Mouse (Mus musculus) ovary, postnatal 10 days (tissue): ENCODE measurements around the gene Hoxd4.

Experiments
- DNase-seq: peaks from one replicate; pipeline ENCODE4 v3.0.0; 2022; ENCODE audit warnings: low spot score

Gene Hoxd4

DNA sequence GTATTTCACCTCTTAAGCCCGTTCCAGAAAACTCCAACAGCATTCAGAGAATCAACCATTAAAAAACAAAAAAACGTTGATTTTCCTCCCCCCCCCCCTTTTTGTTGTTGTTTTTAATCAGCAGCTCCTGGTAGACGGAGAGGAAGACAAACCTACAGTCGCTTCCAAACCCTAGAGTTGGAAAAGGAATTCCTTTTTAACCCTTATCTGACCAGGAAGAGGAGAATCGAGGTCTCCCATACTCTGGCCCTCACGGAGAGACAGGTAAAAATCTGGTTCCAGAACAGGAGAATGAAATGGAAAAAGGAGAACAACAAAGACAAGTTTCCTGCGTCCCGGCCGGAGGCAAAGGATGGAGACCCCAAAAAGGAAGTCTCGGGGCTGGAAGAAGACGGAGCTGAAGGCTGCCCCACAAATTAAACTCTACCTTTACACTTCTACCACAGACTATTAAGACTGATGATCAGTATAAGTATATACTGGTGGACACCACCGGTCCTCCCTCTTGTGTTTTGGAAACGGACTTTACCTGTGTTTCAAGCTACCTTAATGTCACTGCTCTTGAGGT is 5.3 kb upstream of the Hoxd4 start:
- no peak for DNase-seq

DNA sequence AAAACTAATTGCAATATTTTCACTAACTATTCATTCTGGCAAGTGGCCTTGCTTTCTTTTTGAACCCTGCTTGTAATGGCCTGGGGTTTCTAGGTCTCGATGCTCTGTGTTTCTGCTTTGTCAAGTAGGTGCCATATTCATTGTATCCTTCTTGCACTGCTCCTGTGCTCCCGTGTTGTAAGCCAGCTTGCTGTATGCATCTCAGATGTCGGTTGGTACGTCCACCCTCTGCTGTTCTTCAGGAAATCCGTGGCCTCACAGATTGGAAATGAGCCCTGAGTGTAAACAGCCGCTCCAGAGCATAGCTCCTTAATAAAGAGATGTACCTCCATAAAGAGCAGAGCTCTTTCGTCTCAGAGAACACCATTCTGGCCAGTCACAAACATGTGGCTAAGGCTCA is 4.1 kb upstream of the Hoxd4 start:
- no peak for DNase-seq

DNA sequence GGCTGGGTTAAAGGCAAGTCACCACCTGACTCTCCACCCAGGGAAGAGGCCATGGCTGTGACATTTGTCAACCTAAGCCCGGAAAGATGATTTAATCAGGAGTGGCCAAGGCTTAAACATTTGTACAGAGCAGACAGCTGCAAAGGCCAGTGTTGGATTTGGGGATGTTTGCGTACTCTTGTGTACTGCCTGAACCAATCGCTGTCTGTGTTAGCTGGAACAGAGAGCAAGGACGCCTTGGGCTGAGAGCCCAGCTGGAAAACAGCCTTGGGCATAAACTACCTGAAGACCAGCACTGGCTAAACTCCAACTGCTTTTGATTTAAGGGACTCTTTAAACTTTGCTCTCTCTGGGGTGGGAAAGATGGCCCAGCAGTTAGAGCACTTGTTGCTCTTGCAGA is 3.1 kb upstream of the Hoxd4 start:
- DNase-seq = no peak

DNA sequence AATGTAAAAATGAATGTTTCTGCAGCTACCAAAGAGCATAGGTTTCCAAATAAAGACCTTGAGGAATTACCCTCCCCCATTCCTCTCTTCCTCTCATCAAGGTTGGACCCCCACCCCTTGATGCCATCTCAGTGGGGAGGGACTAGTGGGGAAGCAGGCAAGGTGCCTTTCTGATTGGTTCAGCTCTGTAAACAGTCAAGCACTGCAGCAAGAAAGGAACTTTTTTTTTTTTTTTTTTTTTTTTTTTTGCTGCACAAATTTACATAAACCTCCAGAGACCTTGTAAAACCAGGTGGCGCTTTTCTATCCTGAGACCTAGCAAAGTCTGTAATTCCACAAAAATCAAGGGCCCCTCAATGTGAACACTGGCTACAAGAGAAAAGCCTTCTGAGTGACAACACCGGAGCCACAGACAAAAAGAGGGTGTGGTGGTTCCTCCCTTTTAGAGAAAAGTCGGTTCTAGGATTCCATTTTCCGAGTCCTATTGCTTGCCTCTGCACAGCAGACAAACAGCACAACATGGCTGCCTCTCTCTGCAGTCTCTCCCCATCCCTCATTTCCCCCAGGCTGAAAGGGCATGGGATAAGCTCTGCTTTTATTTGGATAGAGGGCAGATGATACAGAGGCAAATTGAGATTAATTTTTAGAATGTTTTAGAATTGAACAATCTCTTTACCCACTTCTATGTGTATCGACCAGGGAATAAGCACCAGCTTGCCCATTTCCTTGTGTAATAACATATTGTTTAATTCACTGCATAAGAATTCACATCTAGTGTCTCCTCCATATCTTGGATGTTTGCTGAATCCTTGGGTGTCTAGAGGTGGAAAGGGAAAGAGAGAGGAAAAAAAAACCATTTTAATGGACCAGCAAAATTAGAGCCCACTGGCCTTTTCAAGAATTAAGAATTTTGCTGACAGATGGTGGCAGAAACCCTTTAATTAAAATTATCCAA is 2.0 kb upstream of the Hoxd4 start:
- no peak for DNase-seq

DNA sequence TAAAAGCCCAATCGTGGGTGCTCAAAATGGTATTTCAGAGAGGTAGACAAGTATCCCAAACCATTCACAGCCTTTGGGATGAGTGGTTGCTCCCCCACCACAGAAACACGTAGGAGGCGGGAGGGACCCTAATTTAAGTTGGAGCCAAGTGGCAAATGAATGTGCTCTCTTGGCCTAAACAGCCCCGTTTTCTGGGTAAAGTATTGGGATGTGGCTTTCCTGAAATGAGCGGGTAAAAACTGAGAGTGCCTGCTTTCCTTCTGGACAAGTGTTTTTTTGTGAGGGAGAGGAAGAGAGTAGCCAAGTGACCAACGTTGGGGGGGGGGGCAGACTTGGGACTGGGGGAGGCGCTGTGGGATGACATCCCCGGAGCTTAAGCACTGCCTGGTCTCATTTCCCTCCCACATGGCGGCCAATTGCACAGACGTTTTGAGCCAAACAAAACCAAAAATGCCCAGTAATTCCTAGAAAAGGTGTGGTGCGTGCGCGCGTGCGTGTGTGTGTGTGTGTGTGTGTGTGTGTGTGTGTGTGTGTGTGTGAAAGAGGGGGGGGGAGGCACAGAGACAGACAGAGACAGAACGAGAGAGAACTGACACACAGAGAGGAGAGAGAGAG is 693 bp upstream of the Hoxd4 start:
- DNase-seq = no peak

DNA sequence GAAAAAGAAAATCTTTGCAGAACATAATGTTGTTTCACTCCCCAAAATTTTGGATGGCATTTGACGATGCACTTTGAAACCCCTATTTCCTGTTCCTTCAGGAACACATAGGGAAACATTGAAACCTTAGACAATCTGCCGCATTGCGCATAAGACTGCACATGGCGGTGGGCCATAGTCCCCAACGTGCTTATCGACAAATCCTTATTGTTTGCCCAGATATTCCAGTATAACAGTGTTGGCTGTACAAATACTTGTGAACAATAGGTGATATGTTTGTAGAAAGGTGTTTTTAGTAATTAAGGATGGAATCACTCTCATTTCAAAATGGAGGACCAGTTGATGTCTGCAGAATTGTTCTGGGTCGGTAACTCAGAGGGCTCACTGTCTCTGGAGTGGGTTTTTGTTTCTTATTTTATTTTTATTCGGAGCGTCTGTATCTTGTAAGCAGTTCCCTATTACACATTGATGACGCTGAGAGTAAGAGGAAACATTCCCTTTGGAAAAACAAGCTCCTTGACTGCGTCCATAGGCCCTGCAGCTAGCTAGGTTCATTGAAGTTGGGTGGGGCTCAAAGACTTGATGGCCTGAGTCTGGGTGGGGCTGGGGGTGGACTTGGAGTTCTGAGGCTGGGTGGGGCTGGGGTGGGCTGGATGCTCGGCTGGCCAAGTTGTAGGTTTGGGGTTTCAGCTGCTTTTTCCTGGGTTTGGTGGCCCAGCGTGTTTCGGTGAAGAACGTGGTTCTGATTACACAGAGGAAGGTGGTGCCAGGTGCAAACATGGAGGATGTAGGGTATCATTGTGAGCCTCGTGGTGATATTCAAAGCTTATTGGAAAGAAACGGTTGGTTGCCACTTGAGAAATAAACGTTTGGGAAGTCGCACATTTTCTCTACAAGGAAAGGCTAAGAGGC is 1.8 kb downstream of the Hoxd4 start:
- DNase-seq = no peak

DNA sequence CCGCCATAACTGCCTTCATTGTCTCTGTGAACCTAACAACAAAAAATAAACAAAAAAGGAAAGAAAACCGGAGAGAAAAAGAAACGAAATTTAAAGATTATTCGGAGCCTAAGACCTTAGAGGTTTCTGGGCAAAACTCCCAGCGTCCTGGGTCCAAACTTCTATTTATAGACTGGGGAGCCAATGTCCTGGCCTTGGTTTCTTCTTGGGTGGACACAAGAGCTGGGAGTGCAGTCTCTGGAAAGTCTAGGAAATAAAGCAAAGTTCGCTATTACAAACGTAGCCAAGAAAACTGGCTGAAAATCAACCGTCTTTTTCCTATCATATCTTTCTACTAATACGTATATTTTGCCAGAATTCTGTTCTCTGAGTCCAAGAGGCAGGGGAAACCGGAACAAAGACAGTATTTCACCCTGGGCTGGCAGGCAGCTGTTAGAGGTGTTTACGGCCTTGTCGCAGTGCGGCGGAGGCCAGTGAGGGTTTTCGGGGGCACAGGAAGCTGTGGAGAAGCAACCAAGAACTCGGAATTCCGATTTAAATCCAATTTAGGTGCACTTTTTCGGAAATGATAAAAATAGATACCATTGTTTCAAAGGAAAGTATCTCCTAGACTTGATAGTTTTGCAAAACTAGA is 2.5 kb downstream of the Hoxd4 start:
- DNase-seq = no peak

DNA sequence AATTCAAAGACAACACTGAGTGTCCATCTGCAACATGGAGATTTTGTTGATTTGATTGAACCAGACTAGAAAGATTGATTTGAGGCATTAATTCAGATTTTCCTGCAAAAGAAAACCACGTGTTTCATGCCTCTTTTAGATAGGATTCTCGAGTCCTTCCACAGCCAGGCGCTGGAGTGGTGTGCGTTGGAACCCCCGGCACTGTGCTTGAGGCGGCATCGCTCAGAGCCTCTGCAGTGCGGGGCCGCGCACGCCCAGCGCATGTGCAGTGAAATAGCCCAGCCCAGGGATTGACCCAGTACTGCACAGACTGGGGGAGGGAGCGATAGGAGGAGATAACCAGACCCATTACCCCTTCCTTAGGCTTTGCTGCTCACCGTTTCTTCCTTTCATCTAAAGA is 3.2 kb downstream of the Hoxd4 start:
- no peak for DNase-seq

DNA sequence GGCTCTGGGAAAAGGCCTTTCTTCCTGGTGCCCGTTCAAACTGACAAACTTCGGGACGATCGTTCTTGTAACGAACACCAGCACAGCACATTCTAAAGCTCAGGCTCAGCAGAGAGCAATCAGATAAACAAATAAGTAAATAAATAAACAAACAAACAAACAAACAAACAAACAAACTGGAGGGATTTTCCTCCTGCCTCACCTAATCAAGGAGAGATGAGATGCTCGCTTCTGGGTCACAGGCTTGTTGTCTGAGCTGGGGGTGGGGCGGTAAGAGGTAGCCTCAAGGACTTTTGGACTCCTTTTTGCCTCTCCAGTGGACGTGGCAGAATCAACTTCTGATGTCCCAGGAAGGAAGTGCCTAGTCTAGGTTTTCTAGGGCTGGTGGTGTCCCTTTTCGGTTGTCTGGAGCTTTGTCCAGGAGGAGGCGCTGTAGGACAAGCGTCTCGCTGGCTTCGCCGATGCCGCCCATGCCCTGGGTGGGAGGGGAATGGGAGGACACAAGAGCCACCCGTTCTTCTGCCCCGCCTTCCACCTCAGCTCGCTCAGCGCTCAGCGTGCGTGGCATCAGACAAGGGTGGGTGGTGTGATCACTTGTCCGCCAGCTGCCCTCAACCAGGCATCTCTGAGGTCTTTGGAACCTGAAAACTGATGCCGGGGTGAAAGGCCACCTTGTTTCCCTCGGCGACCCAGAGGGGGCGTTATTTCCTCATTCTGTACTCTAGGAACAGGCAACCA is 3.9 kb downstream of the Hoxd4 start:
- DNase-seq = no peak

DNA sequence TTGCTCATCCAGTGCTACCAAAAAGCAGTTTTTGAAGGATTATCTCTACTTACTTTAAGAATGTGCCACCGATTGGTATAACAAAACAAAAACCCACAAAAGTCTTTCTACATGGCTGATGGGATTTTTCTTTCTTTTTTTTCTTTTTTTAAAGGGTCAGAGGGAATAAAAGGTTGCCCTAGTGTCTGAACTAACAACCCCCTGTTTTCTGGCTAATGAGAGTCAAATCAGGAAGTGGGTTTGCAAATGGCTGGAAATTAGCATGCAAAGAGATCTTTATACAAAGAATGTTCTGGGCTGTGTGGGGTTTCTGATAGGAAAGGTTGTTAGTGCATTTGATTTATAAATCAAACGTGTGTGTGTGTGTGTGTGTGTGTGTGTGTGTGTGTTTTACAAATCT is 8.7 kb downstream of the Hoxd4 start:
- no peak for DNase-seq

DNA sequence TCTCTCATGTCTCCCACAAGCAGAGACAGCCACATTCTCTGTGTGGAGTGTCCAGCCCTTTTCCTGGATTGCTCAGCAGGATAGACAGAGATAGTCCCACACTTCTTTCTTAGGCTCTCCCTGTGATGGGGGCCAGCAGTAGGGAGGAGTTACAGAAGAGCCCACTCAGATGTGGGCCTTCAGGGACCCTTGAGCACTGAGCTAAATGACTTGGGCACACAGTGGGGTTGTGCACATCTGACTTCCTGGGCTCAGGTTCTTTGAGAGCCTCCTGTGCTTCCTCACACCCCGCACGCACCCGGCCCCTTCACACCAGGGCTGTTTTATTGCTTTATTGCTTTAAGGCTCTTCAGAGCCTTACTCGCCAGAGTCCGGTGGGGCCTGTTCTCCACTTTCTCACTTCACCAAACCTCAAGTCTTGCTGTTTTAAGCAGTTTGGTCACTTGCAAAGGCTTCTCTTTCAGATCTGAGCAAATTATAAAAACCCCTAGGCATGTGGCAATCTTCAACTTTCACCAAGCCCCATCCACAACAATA is 9.3 kb downstream of the Hoxd4 start:
- DNase-seq = no peak

DNA sequence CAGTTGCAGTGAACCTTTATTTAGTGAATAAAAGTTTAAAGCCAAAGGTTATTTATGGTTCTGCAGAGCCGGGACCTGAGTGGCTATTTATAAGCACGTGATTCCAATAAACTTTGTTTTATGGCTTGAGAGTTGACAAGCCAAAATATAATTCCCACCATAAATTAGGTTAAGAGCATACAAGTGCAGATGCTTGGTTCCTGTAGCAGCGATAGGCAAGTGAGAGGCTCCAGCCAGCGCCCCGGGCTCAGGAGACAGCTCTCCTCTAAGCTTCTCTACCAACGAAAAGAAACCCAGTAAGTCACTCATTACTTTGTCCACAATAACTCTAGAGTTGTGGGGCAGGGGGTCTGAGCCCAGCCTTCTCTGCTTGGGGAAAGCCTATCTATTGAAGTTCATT is 10.2 kb downstream of the Hoxd4 start:
- DNase-seq = no peak

DNA sequence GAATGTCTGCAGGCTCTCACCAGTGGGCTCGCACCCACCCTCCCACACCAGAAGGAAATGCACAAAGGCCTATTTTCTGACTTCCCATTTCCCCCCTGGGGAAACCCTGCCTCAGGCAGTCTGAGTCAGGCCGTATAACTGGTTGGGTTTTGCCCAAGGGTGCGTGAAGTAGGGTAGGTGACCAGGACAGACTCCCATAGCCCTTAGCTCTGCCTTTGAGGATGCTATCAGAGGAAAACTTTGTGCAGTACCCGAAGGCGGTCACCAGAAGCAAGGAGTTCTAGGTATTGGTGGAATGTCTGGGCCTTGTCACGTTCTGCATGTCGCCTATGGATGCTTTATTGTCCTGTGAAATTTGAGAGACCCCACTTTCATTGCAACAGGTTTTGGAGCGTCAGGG is 11.2 kb downstream of the Hoxd4 start:
- DNase-seq = no peak

DNA sequence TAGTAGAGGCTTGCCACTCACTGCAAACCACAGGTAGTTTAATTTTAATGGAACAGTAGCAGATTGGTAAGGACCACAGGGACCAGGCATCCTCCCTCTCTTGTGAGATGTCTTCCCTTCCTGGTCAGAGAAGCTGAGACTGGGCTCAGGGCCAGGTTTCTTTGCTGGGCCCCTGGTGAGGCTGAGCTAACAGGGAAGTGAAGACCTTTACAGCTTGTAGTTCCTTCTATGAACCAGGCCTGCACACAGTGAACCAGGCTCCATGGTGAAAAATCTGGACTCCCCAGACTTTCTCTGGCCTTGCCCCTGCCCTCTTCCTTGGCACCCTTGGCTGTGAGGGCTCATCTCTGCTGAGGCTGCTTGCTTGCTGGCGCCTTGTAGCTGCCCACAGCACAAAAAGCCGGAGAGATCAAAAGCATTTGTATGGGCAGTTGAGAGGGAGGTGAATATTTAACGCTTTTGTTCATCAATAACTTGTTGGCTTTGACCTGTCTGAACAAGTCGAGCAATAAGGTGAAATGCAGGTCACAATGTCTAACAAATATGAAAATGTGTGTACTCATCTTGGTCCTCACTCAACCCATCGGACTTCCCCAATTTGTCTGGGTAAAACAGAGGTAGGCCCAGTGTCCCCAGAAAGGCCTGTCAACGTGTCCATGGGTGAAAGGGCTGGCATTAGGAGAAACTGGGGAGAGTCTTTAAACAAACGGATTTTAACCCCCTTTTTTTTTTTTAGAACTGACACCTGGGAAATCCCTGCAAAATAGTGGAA is 12.7 kb downstream of the Hoxd4 start:
- no peak for DNase-seq

DNA sequence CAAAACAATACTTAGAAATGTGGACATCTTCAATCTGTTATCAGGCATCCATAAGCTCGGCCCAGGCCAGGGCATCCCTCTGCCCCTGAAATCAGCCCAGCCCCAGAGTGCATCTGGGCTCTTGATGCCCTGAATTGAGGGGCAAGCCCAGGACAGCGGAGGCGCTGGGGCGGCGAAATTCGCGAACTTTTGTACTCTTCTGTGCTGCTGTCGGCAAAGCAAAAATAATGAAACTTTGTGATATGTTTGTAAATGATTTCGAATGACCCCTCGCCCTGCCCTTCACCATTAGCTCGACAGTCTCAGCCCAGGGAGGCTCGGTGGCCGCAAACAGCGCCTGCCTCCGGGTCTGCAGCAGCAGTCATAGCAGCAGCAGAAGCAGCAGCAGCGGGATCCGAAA is 13.4 kb downstream of the Hoxd4 start:
- DNase-seq = no peak

DNA sequence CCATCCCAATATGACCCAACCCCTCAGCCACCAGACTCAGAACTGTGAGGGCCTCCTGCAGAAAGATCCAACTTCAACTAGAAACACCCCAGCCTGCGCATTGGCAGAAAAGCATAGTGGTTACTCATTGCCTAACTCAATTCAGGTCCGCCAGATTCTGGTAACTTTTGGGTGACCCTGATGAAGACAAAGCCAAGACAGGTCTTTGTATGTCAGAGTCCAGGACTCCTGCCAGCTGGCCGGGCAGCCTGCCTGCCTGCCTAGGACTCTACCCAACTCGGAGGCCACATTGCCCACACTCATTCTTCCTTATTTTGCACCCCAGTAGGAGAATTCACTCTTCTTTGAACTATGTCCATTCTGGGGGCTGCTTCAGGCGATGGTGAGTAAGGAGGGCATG is 14.8 kb downstream of the Hoxd4 start, which contains the start of gene Gm28230:
Gm28230 (plus strand) TSS at position 178 of the 400 bp plus-strand sequence.
- no peak for DNase-seq

DNA sequence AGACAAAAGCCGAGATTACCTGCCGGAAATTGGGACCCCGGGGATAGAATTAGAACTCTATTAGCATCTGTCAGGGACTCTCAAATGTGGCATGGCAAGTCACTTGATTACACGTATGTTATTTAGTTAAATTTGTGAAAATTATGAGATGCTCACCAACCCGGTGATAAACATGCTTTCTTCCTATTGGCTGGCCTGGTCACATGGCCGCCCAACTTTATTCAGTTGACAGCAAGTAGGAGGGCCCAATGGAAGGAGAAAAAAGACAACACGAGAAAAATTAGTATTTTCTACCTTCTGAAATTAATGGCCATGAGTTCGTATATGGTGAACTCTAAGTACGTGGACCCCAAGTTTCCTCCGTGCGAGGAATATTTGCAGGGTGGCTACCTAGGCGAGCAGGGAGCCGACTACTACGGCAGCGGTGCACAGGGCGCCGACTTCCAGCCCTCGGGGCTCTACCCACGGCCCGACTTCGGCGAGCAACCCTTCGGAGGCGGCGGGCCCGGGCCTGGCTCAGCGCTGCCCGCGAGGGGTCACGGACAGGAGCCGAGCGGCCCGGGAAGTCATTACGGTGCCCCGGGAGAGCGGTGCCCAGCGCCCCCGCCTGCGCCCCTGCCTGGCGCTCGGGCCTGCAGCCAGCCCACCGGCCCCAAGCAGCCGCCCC is 15.4 kb downstream of the Hoxd4 start:
- DNase-seq = no peak

DNA sequence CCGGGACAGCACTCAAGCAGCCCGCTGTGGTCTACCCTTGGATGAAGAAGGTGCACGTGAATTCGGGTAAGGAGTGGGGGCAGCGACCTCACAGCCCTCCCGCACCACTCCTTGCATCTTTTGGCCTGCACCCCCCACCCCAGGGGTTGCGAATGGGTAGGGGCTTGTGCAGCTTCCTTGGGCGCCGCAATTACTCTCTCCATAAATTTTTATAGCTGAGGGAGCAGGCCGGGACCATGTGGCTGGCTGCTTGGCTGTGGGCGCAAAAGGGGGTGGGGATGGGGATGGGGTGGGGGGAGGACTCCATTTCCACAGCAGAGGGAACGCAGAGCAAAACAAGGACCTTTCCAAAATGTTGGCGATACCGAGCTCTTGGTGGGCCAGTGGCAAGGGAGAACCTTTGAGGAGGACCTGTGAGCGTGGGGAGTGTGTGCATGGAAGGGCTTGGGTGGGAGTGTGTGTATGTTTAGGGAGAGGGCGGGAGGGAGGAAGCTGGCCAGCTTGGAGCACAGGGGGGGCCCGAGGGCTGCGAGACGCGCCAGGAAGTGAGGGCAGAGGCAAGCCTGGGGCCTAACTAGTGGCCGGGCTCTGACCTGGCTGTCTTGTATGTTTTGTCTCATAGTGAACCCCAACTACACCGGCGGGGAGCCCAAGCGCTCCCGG is 16.0 kb downstream of the Hoxd4 start:
- no peak for DNase-seq

DNA sequence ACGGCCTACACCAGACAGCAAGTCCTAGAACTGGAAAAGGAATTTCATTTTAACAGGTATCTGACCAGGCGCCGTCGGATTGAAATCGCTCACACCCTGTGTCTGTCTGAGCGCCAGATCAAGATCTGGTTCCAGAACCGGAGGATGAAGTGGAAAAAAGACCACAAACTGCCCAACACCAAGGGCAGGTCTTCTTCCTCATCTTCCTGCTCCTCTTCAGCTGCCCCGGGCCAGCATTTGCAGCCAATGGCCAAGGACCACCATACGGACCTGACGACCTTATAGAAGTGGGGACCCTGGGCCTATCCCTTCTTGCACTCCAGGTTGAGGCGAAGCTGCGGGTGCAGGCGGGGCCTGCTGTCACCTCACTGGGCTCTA is 16.6 kb downstream of the Hoxd4 start:
- DNase-seq = no peak
